Mouse (Mus musculus) heart, postnatal 14 days (tissue): Measurements from ENCODE around the gene Faah. TPM values are rescaled to one million over a fixed set of nuclear protein-coding genes. Genes with fewer than 3 reads are reported as not detected.

ENCODE experiments used
- DNase-seq, 2 experiments: peaks; one replicate each; pipeline ENCODE4 v3.0.0; 2021 to 2022
- intact Hi-C: fragments of 180-260 bp; cut with DNase I; formaldehyde crosslinking; loops from one replicate; pipeline ENCODE4 v1.15.1; 2025
- total RNA-seq, 2 experiments: library from RNA; stranded (reverse); gene quantifications; 2 replicates each; pipeline ENCODE4 v1.2.3; 2021

Gene Faah
- total RNA-seq, 2 experiments from 2014 or later: 0.53 to 0.78 TPM

GRCm38 (mm10) chr4:116010186-116010585, 7.5 kb downstream of the Faah start:
- no peak for DNase-seq
- intact Hi-C loops: no loop called here

- intact Hi-C loops: no loop called here
These were observed 16.5 kb downstream of the Faah start for GRCm38 (mm10) chr4:116001206-116001605.

GRCm38 (mm10) chr4:116000671-116001070, 17.1 kb downstream of the Faah start:
- intact Hi-C loops: no loop called here
- no peak for DNase-seq

More at GRCm38 (mm10) chr4:116001206-116001605, 16.5 kb downstream of the Faah start:
- DNase-seq: no peak

GRCm38 (mm10) chr4:115996729-115997128, 21.0 kb downstream of the Faah start:
- intact Hi-C loops: no loop called here
- no peak for DNase-seq

- intact Hi-C loops: no loop called here
These were observed 22.4 kb downstream of the Faah start for GRCm38 (mm10) chr4:115995376-115995730.

DNA sequence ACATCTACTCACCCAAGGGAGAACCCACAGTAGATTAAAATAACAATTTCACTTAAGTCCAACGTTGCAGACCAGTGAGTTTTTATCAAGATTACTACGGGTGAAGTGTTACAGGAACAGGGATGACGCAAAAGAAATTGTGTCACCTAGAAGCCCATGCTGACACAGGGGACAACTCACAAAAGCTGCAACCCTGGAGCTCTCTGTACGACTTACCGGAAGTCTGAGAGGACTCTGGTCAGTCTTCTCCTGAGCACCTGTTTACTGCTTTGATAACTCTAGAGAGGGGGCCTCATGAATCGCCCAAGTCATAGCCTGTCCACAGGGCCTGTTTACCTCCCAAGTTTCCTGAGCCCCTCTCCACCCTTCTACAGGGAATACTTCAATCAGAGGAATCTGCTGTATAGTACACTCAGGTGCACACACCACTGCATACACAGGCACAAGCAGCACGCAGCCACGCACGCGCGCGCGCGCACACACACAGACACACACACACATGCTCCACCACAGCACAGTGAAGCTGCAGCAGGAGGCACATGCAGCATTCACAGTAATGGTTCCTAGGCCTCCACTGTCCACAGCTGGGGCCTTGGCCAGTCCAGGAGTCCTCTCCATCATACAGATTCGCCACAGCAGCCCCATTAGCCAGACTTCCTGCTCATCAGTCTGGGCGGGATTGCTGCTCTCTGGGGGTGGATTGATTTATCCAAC, 22.9 kb downstream of the Faah start:
- no peak for DNase-seq
- intact Hi-C loops: no loop called here

More at GRCm38 (mm10) chr4:115995376-115995730, 22.4 kb downstream of the Faah start:
- no peak for DNase-seq

- intact Hi-C loops: no loop called here
- no peak for DNase-seq
These were observed 28.3 kb downstream of the Faah start for GRCm38 (mm10) chr4:115989382-115989781.

DNA sequence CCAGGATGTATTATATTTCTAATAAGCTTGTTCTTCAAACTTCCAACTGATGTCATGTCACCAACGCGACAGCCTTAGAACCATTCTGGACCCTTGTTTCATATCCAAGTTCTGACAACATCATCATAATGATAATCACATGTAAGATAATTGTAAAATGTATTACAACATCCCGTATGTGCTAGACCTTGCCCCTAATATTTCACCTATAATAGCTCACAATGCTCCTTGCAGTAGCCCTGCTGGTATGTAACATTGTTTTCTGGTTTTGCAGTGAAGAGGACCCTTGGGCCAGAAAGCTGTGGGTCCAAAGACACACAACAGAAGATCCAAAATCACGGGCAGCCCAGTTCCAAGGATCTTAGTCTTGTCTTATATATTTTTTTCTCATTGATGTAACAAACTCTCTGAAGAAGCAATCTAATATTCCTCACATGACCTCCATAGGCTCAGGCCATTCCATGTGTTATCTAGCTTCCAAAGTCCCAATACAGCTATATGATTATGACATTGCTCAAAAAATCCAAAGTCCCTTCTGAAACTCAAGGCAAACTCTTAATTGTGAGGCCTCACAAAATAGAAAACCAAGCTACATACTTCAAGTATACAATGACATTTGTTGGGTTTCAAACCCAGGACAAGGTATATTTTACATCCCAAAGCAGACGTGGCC, 29.7 kb downstream of the Faah start:
- intact Hi-C loops: no loop called here
- DNase-seq: no peak

DNA sequence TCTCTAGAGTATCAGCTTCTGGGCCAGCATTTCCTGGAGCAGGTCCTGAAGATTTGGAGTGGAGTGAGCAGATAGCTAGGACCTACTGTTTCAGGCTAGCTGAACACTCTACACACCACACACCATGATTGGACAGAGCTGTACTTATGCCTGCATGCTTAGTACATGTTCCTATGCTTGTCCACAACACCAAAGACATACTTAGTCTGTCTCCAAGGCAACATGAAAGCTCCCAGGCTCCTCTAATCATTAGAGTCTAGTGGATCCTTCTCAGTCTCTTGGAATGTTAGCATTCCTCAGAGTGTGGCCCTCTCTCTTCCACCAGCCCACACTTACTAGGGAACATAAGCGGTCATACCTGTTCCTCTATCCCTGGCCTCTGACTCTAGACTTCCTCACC, 30.3 kb downstream of the Faah start:
- no peak for DNase-seq
- intact Hi-C loops: no loop called here

GRCm38 (mm10) chr4:115984967-115985366, 32.8 kb downstream of the Faah start:
- no peak for DNase-seq
- intact Hi-C loops: no loop called here

DNA sequence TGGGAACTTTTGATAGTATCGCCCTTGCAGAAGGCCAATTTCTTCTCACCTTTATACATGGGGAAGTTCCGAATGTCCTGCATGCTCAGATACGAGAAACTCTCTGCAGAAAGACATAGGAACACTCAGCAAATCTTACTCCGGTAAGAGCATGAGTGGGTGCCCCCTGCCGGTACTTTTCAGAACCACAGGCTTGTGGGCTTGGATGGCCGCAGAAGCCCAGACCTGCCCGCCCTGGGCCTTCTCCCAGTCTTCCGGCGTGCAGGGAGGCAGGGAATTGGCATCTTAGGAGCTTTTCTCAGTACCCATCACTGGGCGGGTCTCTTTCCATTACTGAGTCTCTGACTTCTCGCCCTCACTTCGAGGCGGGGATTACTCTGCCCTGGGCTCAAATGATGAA, 33.6 kb downstream of the Faah start:
- intact Hi-C loops: no loop called here
- DNase-seq: peak; percentile 80 to 90

DNA sequence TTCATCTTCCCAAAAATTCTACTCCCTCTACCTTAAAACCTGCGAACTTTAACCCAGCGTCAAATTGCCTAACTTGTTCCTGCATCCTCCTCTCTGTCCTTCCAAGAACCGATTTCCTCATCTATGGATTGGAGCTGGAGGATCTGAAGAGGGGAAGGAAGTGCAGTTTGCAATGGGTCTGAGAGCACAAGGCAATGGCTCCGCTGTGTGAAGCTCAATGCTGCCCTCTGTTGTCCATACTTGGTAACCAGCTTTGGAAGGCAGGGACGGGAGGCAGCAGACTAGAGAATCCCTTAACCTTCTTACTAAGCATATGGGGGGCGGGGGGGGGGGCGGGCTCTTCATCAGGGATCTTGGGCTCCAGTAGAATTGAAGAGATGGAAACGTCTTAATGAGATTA, 37.0 kb downstream of the Faah start:
- intact Hi-C loops: loop anchor here (1.0 to 2.0 kb wide), 2 partner anchors 78 to 250 kb away; no protein-coding TSS in a partner anchor
- peak; percentile 64 to 81 for DNase-seq

DNA sequence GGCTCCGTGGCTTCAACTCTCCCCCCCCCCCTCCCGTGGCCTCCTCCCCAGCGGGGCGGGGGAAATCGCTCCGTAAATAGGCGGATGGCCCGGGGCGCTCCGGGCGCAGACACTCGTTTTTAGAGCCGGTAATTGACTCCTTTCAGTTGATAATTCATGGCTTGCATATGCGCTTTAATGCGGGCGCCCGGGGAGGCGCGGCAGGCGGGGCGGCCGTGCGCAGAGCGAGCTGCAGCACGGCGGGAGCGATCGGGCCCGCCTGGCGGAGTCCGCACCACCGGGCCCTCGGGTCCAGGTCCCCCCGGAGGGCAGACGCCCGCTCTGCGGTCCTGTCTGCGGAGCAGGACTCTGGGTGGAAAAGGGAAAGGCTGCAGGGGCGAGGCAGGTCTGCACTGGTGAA, 38.3 kb downstream of the Faah start:
- intact Hi-C loops: no loop called here
- peak in 1 of 2 experiments; percentile 7 for DNase-seq

DNA sequence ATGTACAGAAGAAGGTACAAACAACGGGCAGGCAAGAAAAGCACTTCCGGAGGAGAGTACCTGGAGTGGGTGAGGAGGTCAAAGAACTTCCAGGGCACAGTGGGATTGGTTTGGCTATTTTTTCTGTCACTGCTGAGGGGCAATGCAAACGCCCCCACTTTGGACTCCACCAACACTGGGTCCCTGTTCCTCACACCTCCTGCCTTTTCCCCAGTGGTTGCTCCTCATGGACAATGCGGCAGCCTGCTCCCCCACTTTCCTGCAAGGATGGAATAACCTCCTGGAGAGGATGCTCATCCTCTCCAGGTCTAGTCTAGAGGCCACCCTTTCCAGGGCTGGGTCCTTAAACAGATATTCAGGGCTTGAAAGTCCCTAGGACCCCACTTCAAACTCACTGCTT, 38.8 kb downstream of the Faah start:
- DNase-seq: no peak
- intact Hi-C loops: no loop called here

DNA sequence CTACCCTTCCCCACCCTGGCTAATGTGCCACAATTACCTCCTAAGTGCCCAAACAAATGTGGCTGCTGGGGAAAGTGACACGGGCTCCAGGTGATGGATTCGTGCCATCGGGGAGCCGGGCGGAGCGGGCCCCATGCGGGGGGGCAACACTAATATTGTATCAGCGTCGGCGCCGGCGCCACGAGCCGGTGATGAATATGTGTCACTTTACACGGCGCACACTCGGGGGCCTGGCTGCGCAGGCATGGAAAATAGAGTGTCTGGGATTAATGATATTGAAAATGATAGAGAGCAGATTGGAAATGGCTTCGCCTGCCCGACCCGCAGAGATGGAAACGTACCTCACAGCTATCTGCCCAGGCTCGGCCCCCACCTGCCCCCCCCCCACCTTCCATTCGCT, 45.2 kb downstream of the Faah start:
- intact Hi-C loops: no loop called here

DNA sequence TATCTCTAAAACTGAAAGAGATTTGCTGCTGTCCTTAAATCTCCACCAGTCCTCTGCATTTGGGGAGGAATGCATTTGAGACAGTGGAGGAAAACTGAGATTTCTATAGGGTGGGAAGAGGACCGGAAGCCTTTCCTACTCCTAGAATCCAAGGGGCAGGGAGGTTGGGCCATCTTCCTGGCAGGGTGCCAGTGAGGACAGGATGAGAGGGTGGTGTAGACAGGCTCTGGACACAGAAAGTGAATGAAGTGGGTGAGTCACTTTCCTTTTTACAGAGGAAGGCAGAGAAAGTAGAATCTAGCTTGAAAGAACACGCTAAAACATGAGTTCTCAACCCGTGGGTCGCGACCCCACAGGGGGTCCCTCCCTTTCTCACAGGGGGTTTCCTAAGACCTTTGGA, 53.3 kb downstream of the Faah start:
- peak in 1 of 2 experiments; percentile 17 for DNase-seq
- intact Hi-C loops: no loop called here

More for the DNA sequence above, 45.2 kb downstream of the Faah start:
- DNase-seq: no peak

DNA sequence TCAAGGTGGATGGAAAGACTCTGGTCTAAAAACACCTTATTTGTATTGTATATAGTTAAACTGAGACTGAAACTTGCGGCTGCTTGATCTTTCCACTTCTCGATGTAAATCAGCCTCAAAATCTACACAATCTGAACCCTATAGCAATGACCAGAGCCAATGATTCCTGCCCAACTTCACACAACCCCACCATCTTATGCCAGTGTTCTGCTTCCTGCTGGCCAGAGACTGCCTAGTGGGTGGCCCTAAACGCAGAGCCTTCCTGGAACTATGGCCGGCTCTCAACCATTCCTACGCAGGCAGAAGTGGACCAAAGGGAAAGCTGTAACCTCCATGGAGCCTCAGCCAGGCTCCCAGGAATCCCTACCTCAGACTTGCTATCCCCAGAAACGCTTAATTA, 54.0 kb downstream of the Faah start:
- DNase-seq: no peak
- intact Hi-C loops: no loop called here

GRCm38 (mm10) chr4:115962671-115963412, 54.9 kb downstream of the Faah start:
- intact Hi-C loops: no loop called here
- DNase-seq: peak; percentile 30 to 41

- intact Hi-C loops: no loop called here
- DNase-seq: no peak
These were observed 55.7 kb downstream of the Faah start for GRCm38 (mm10) chr4:115961991-115962390.

DNA sequence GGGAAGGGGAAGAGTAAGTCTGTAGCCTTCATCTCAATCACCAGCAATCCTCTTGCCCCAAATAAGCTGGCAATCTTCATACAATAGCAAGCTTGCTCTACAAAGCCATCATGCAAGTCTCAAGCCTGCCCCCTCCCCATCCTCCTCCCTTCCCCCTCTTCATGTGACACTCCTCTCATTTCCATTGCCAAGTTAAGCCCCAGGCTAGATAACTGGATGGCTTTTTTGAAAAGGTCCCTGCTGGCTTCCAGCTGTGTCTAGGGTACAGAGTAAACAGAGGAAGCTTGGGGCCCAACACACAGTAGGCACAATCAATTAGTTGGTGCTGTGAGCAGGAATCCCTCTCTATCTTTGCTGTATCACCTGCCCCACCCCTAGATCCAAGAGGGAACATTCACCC, 58.2 kb downstream of the Faah start:
- intact Hi-C loops: no loop called here

DNA sequence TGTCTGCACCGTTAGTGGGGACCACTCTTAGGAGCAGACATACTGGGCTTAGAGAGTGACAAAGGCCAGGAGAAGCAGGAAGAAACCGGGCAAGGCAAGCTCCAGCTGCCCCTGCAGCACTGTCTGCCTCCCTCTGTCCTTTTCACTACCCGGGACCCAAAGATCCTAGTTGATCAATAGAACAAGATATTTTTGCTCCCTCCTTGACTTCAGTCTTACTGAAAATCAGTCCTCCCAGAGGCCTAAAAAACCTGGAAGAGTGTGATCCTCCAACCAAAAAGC, 62.3 kb downstream of the Faah start:
- intact Hi-C loops: no loop called here
- no peak for DNase-seq

More for the DNA sequence above, 58.2 kb downstream of the Faah start:
- DNase-seq: no peak
